In the genomic region with DNA sequence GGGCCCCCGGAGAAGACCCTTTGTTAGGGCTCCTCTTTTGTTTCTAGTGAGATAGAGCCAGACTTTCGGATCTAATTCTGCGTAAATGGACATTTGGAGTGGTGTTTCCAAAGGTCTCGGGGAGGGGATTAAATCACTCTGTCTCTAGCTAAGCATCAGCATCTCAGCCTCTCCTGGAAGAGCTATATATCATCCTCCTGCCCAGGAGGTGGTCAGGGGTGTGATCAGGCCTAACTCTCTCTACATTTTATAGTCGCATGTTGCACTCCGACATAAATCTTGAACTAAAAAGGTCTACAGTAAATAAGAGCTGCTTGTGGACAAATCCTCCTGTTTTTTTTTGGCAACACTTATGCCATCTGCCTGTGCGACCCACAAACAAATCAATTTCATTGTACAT, we compare ENCODE assay signal across 26 mouse cellular contexts.
"Had no signal": no experiment of that assay in that cellular context is flagged by ENCODE, and none has a peak within 500 bp of the region (broad histone marks: within the 10 kb centered on the region; RNA-seq: fewer than 3 reads in every experiment).

No protein-coding gene starts in this region.

- H3K36me3 ChIP-seq: heart, embryonic 10.5 days; heart, embryonic 12.5 days; hindbrain, embryonic 10.5 days; hindbrain, embryonic 12.5 days; intestine, embryonic 15.5 days; limb, embryonic 10.5 days; limb, embryonic 12.5 days; liver, embryonic 13.5 days had no signal

- H3K27me3 ChIP-seq: heart, embryonic 12.5 days; hindbrain, embryonic 12.5 days; intestine, embryonic 15.5 days; limb, embryonic 12.5 days; liver, embryonic 13.5 days had no signal

- ATAC-seq: hindbrain, embryonic 16.5 days; inflammation-experienced regulatory T-cells, adult 6 months; intestine, embryonic 15.5 days; intestine, postnatal 0 days had no signal

- H3K9me3 ChIP-seq: heart, embryonic 10.5 days; heart, embryonic 12.5 days; hindbrain, embryonic 10.5 days; hindbrain, embryonic 12.5 days; intestine, embryonic 15.5 days; limb, embryonic 10.5 days; limb, embryonic 12.5 days; liver, embryonic 13.5 days had no signal

- H3K4me1 ChIP-seq: heart, embryonic 10.5 days; heart, embryonic 12.5 days; hindbrain, embryonic 12.5 days; intestine, embryonic 15.5 days; liver, embryonic 13.5 days had no signal

- H3K4me3 ChIP-seq: gastrocnemius, adult 2 months; heart, embryonic 10.5 days; heart, embryonic 12.5 days; hindbrain, embryonic 10.5 days; hindbrain, embryonic 12.5 days; intestine, embryonic 15.5 days; layer of hippocampus, adult 2 months; left cerebral cortex, adult 2 months; limb, embryonic 10.5 days; limb, embryonic 12.5 days; liver, embryonic 13.5 days had no signal

- H3K27ac ChIP-seq: gastrocnemius, adult 2 months; heart, embryonic 10.5 days; hindbrain, embryonic 10.5 days; hindbrain, embryonic 12.5 days; hindbrain, embryonic 14.5 days; intestine, embryonic 15.5 days; layer of hippocampus, adult 2 months; left cerebral cortex, adult 2 months; limb, embryonic 10.5 days; limb, embryonic 12.5 days; liver, embryonic 13.5 days had no signal

- H3K9ac ChIP-seq: heart, embryonic 12.5 days; hindbrain, embryonic 12.5 days; hindbrain, embryonic 14.5 days; intestine, embryonic 15.5 days; limb, embryonic 12.5 days; liver, embryonic 13.5 days had no signal

- DNase-seq: gastrocnemius, adult 2 months; gastrocnemius, postnatal 10 days; gastrocnemius, postnatal 25 days; heart, adult 18-20 months; heart, postnatal 10 days; heart, postnatal 4 days; kidney, adult 18-20 months; kidney, adult 9 months; kidney, postnatal 14 days; kidney, postnatal 4 days; liver; liver, embryonic 13.5 days had no signal

- H3K4me2 ChIP-seq: heart, embryonic 12.5 days; hindbrain, embryonic 12.5 days; hindbrain, embryonic 14.5 days; intestine, embryonic 15.5 days; limb, embryonic 12.5 days; liver, embryonic 11.5 days; liver, embryonic 13.5 days had no signal
